ENCODE assay signal across 8 mouse cellular contexts in the genomic region with DNA sequence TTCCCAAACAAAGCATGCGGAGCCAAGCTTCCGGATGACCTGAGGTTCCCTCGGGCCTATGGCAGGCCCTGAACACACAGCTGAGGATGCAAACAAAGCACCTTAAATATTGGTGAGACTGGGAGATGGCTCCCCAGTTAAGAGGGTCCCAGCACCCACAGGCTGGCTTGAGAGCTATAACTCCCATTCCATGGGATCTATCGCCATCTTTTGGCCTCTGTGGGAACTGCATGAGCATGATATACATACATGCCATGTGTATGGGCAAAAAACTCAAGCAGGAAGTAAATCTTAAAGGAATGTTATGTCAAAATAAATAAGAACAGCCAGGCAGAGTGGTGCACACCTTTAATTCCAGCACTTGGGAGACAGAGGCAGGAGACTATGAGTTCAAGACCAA. TPM values are rescaled to one million over a fixed set of nuclear protein-coding genes. Genes with fewer than 3 reads are reported as not detected.
DNase-seq lines count a peak whose midpoint lies in the region; ATAC-seq and TF ChIP-seq lines count a peak whose summit lies in the region.
"Had no signal": no experiment of that assay in that cellular context is flagged by ENCODE, and none has a peak within 500 bp of the region (broad histone marks: within the 10 kb centered on the region; RNA-seq: fewer than 3 reads in every experiment).

No protein-coding gene starts in this region.

- H3K4me2 ChIP-seq in kidney, postnatal 0 days (ENCODE audit: low read length), result no peak overlapping the region
- H3K4me2 ChIP-seq in kidney, embryonic 15.5 days, result no peak overlapping the region
- H3K4me2 ChIP-seq: limb, embryonic 13.5 days had no signal

- no peak overlapping the region for H3K4me3 ChIP-seq in kidney, postnatal 0 days (replicated peaks; ENCODE audit: low read depth, low read length)
- H3K4me3 ChIP-seq in kidney, embryonic 15.5 days (replicated peaks), result no peak overlapping the region
- H3K4me3 ChIP-seq in ES-E14 (ENCODE audit: insufficient read depth in 1 of 2, low read depth in 1 of 2, low read length in 2 of 2, poor library complexity in 1 of 2, severe bottlenecking in 1 of 2), result no peak overlapping the region
- H3K4me3 ChIP-seq: limb, embryonic 13.5 days had no signal

- no peak for TF ChIP-seq POLR2A in brain, embryonic 14.5 days (IDR thresholded peaks at IDR 0.05; ENCODE audit: borderline replicate concordance, extremely low read depth, insufficient read depth, insufficient read length, poor library complexity, severe bottlenecking)

- no peak overlapping the region for H3K27ac ChIP-seq in kidney, postnatal 0 days
- no peak overlapping the region for H3K27ac ChIP-seq in kidney, embryonic 15.5 days
- H3K27ac ChIP-seq in ES-E14 (ENCODE audit: insufficient read depth, low read depth, low read length, poor library complexity, severe bottlenecking), result no peak overlapping the region
- H3K27ac ChIP-seq: limb, embryonic 13.5 days had no signal

- WGBS in kidney, postnatal 0 days, result 76% methylated on average over 4 of the region's 4 CpGs
- WGBS in kidney, embryonic 15.5 days, result 77% methylated on average over 4 of the region's 4 CpGs

- peaks cover under 1% of the 10 kb centered on the region; the same call in 1 of the 2 replicates for H3K4me1 ChIP-seq in kidney, postnatal 0 days (replicated peaks; ENCODE audit: insufficient read depth, low read length)
- peaks cover 11% of the 10 kb centered on the region for H3K4me1 ChIP-seq in kidney, embryonic 15.5 days
- H3K4me1 ChIP-seq in ES-E14 (ENCODE audit: control insufficient read depth in 2 of 2, insufficient read depth in 2 of 2, low read length in 2 of 2, poor library complexity in 1 of 2), result peaks cover 0 to under 1% of the 10 kb centered on the region in 2 experiments; a peak in 1 of 4 replicates

- H3K9me3 ChIP-seq in kidney, postnatal 0 days (replicated peaks; ENCODE audit: low read length), result no peaks in the 10 kb centered on the region
- 0 out of 2 replicates have a peak, but pooled peaks cover 2% of the 10 kb centered on the region for H3K9me3 ChIP-seq in kidney, embryonic 15.5 days (replicated peaks)
- H3K9me3 ChIP-seq in ES-E14 (ENCODE audit: control insufficient read depth, insufficient read depth, low read depth, low read length), result no peaks in the 10 kb centered on the region

- in situ Hi-C loops in ES-E14 (cut with MboI; ENCODE audit: low sequenced_read_pairs in 2 of 2, unreplicated experiment in 2 of 2), result no loop called here

- peak; percentile 63 for TF ChIP-seq CTCF in kidney, postnatal 0 days (IDR thresholded peaks at IDR 0.05; ENCODE audit: low read depth)
- TF ChIP-seq CTCF in brain, embryonic 14.5 days (IDR thresholded peaks at IDR 0.05; ENCODE audit: borderline replicate concordance, extremely low read depth, insufficient read depth, insufficient read length), result peak; percentile 45; the same call in 1 of the 2 replicates

- no peak for ATAC-seq in kidney, postnatal 0 days (replicated peaks; ENCODE audit: low FRiP score, low read depth)
- no peak for ATAC-seq in kidney, embryonic 15.5 days (replicated peaks; ENCODE audit: low FRiP score)
- 0 out of 2 replicates have a peak, but pooled peaks have one; percentile 31 for ATAC-seq in neutrophil, adult 5-6 weeks (ENCODE audit: extremely low read depth, insufficient number of reproducible peaks, low FRiP score, poor library complexity, severe bottlenecking)
- ATAC-seq in activated CD4-positive, CD25-positive, alpha-beta regulatory T cell, adult 4 months, result no peak

- H3K36me3 ChIP-seq in kidney, postnatal 0 days (ENCODE audit: insufficient read depth, low read length), result no peaks in the 10 kb centered on the region
- no peaks in the 10 kb centered on the region; the same call in 1 of the 2 replicates for H3K36me3 ChIP-seq in kidney, embryonic 15.5 days
- no peaks in the 10 kb centered on the region for H3K36me3 ChIP-seq in ES-E14 (ENCODE audit: control insufficient read depth, insufficient read depth, low read length, poor library complexity, severe bottlenecking)
- H3K36me3 ChIP-seq: limb, embryonic 13.5 days had no signal

- H3K9ac ChIP-seq in kidney, postnatal 0 days (ENCODE audit: low read depth, low read length), result no peak overlapping the region
- no peak overlapping the region for H3K9ac ChIP-seq in kidney, embryonic 15.5 days
- H3K9ac ChIP-seq in ES-E14 (ENCODE audit: insufficient read depth, low read depth, low read length, poor library complexity, severe bottlenecking), result no peak overlapping the region
- H3K9ac ChIP-seq: limb, embryonic 13.5 days had no signal

- H3K27me3 ChIP-seq in kidney, postnatal 0 days (ENCODE audit: insufficient read depth, low read length), result no peaks in the 10 kb centered on the region
- H3K27me3 ChIP-seq in kidney, embryonic 15.5 days, result no peaks in the 10 kb centered on the region
- H3K27me3 ChIP-seq: limb, embryonic 13.5 days had no signal

- DNase-seq in kidney, postnatal 0 days (ENCODE audit: low spot score), result peak; percentile 10
- peak; percentile 64 for DNase-seq in ES-E14 (ENCODE audit: low read depth, low spot score)
- no peak for DNase-seq in brain, embryonic 14.5 days (ENCODE audit: low read depth)
- no peak for DNase-seq in right cerebral cortex, adult 2 months (ENCODE audit: low spot score in 2 of 2)

TF ChIP-seq in ES-E14, 5 proteins besides CTCF, POLR2A, EP300 and RAD21:
- TF ChIP-seq ZNF384 (IDR thresholded peaks at IDR 0.05; ENCODE audit: low read depth, low read length) (no peak), HCFC1 (IDR thresholded peaks at IDR 0.05; ENCODE audit: borderline replicate concordance, insufficient read depth, low read length) (no peak), MAFK (IDR thresholded peaks at IDR 0.05; ENCODE audit: insufficient read depth, low read depth, low read length) (no peak), ZC3H11A (IDR thresholded peaks at IDR 0.05; ENCODE audit: borderline replicate concordance, low read depth, low read length) (no peak; the same call in 1 of the 2 replicates), CHD2 (IDR thresholded peaks at IDR 0.05; ENCODE audit: low read depth, low read length) (no peak)

RNA-seq across cellular contexts. Expression of a gene that starts 15.8 kb away (rescaled TPM):
- polyA plus RNA-seq in kidney, postnatal 0 days (2015; fragmentation: Nextera tagmentation; extraction: Ambion mirVana), result 27.3 and 29.1 TPM in 2 replicates
- 39.7 and 43.9 TPM in 2 replicates for polyA plus RNA-seq in kidney, embryonic 15.5 days (2015; fragmentation: Nextera tagmentation; extraction: Ambion mirVana)
- 31.4 and 39.6 TPM in 2 replicates for total RNA-seq in ES-E14 (2012; rRNA removed)
- polyA plus RNA-seq in brain, embryonic 14.5 days (2012; rRNA removed), result 48.5 and 50.3 TPM in 2 replicates
- 3.1 and 5.1 TPM in 2 replicates for total RNA-seq in neutrophil, adult 5-6 weeks (2017)
- 1 to 10 TPM; 4.0 to 5.1 TPM for polyA plus RNA-seq in activated CD4-positive, CD25-positive, alpha-beta regulatory T cell, adult 4 months (2017; shearing (Covaris generic))

RNA-seq across cellular contexts. Expression of a gene that starts 37.5 kb away (rescaled TPM):
- 3.3 and 3.5 TPM in 2 replicates for polyA plus RNA-seq in kidney, postnatal 0 days (2015; fragmentation: Nextera tagmentation; extraction: Ambion mirVana)
- 5.8 and 6.9 TPM in 2 replicates for polyA plus RNA-seq in kidney, embryonic 15.5 days (2015; fragmentation: Nextera tagmentation; extraction: Ambion mirVana)
- total RNA-seq in ES-E14 (2012; rRNA removed), result 46.1 and 97.3 TPM in 2 replicates
- polyA plus RNA-seq in brain, embryonic 14.5 days (2012; rRNA removed), result 4.8 and 10.7 TPM in 2 replicates
- 0.93 and 0.98 TPM in 2 replicates for total RNA-seq in neutrophil, adult 5-6 weeks (2017)
- under 1 TPM in 1 of 2 experiments, not detected in 1; 0.09 TPM for polyA plus RNA-seq in activated CD4-positive, CD25-positive, alpha-beta regulatory T cell, adult 4 months (2017; shearing (Covaris generic))

RNA-seq across cellular contexts. Expression of a gene that starts 43.3 kb away (rescaled TPM):
- 19.5 and 20.0 TPM in 2 replicates for polyA plus RNA-seq in kidney, postnatal 0 days (2015; fragmentation: Nextera tagmentation; extraction: Ambion mirVana)
- 30.9 and 33.9 TPM in 2 replicates for polyA plus RNA-seq in kidney, embryonic 15.5 days (2015; fragmentation: Nextera tagmentation; extraction: Ambion mirVana)
- total RNA-seq in ES-E14 (2012; rRNA removed), result 25.9 and 27.2 TPM in 2 replicates
- 46.7 and 62.8 TPM in 2 replicates for polyA plus RNA-seq in brain, embryonic 14.5 days (2012; rRNA removed)
- total RNA-seq in neutrophil, adult 5-6 weeks (2017), result 159 and 166 TPM in 2 replicates
- polyA plus RNA-seq in activated CD4-positive, CD25-positive, alpha-beta regulatory T cell, adult 4 months (2017; shearing (Covaris generic)), result 10 to 100 TPM; 25.0 to 32.4 TPM

Comparison
In these comparisons a context has a peak if more than half of its experiments do, and no peak if none do; other contexts are left out.
1. DNase-seq: peak in kidney, postnatal 0 days (single experiment) and ES-E14 (single experiment); none in brain, embryonic 14.5 days (single experiment) and right cerebral cortex, adult 2 months (0 of 2).